Mouse (Mus musculus) myocyte (in vitro differentiated cells): ENCODE measurements at regions not wholly inside any gene's neighbourhood (a gene's known extent, or its start where the extent isn't known, plus 50 kb on each side); places are given as distances from the start of the nearest gene placed in this dataset.

ENCODE experiments used
- CEBPB ChIP-seq: IDR thresholded peaks from 2 replicates; pipeline ENCODE4 v1.6.1; 2011; ENCODE audit warnings: mild to moderate bottlenecking, moderate library complexity; ENCODE audit not compliant: poor library complexity, insufficient read depth, severe bottlenecking
- POLR2A ChIP-seq: IDR thresholded peaks from one replicate; pipeline ENCODE4 v1.6.1; 2011; ENCODE audit warnings: low read depth, mild to moderate bottlenecking, control low read depth, moderate library complexity; ENCODE audit not compliant: insufficient read length
- POLR2AphosphoS2 ChIP-seq: IDR thresholded peaks from one replicate; pipeline ENCODE4 v1.6.1; 2011; ENCODE audit warnings: low read depth, control low read depth; ENCODE audit not compliant: insufficient read length
- SRF ChIP-seq: IDR thresholded peaks from one replicate; pipeline ENCODE4 v1.6.1; 2011; ENCODE audit warnings: low read depth; ENCODE audit not compliant: control insufficient read depth, insufficient read length
- TCF12 ChIP-seq: IDR thresholded peaks from one replicate; pipeline ENCODE4 v1.6.1; 2011; ENCODE audit warnings: mild to moderate bottlenecking, control low read depth; ENCODE audit not compliant: poor library complexity, insufficient read depth, severe bottlenecking
- USF1 ChIP-seq: IDR thresholded peaks from one replicate; pipeline ENCODE4 v1.6.1; 2011; ENCODE audit warnings: low read depth, mild to moderate bottlenecking, control low read depth, moderate library complexity

GRCm38 (mm10) chr4:70781591-70781990 is 246.8 kb upstream of the Megf9 start:
- TF ChIP-seq SRF (no peak), TCF12 (no peak), POLR2A (no peak), POLR2AphosphoS2 (no peak), CEBPB (no peak), USF1 (no peak)
